Mouse (Mus musculus) forebrain, embryonic 10.5 days (tissue): ENCODE data around the gene 4930563M21Rik. TPM values are rescaled to one million over a fixed set of nuclear protein-coding genes. Genes with fewer than 3 reads are reported as not detected.

ENCODE experiments used
- DNase-seq: peaks from one replicate; pipeline ENCODE4 v3.0.0-alpha.2; 2017; ENCODE audit warnings: low spot score; ENCODE audit errors: extremely low spot score
- H3K27ac ChIP-seq: fragments of 300-500 bp; sonication (generic); 2 replicates; pipeline ENCODE4 v1.5.1; 2016; ENCODE audit warnings: mild to moderate bottlenecking
- H3K27me3 ChIP-seq: fragments of 300-500 bp; sonication (generic); 2 replicates; pipeline ENCODE4 v1.6.1; 2016; ENCODE audit warnings: mild to moderate bottlenecking; ENCODE audit not compliant: poor library complexity, severe bottlenecking
- H3K36me3 ChIP-seq: fragments of 300-500 bp; sonication (generic); replicated peaks from 2 replicates; pipeline ENCODE4 v1.6.1; 2016; ENCODE audit warnings: mild to moderate bottlenecking, moderate library complexity
- H3K4me1 ChIP-seq: fragments of 300-500 bp; sonication (generic); 2 replicates; pipeline ENCODE4 v1.6.1; 2016
- H3K4me3 ChIP-seq: fragments of 300-500 bp; sonication (generic); 2 replicates; pipeline ENCODE4 v1.5.1; 2016; ENCODE audit warnings: mild to moderate bottlenecking, moderate library complexity
- H3K9me3 ChIP-seq: fragments of 300-500 bp; sonication (generic); 2 replicates; pipeline ENCODE4 v1.6.1; 2016; ENCODE audit warnings: mild to moderate bottlenecking, moderate library complexity
- WGBS: fragments of 180-500 bp; shearing (Covaris S2); methylation state at CpG from one replicate; pipeline ENCODE4 v1.1.7; 2016; 5-methylcytosine and 5-hydroxymethylcytosine counted together
- polyA plus RNA-seq: library from polyadenylated mRNA; unstranded; fragments of >200 nt; fragmentation: Nextera tagmentation; extraction: Ambion mirVana; gene quantifications from 2 replicates; pipeline ENCODE4 v1.2.1, GENCODE M21; 2016

Gene 4930563M21Rik
- polyA plus RNA-seq, 1 experiment from 2014 or later, result not detected

GRCm38 (mm10) chr9:55937664-55938617 is 72.4 kb downstream of the 4930563M21Rik start, which contains the start of gene Scaper:
Scaper (minus strand) TSS chr9:55938119.
- no peaks in the 10 kb centered on the region for H3K9me3 ChIP-seq
- H3K27me3 ChIP-seq, result no peaks in the 10 kb centered on the region
- peaks cover 28% of the 10 kb centered on the region for H3K4me1 ChIP-seq
- 0 out of 2 replicates have a peak, but pooled peaks cover 3% of the 10 kb centered on the region for H3K36me3 ChIP-seq
- WGBS, result under 1% methylated on average over 60 of the region's 60 CpGs
- peak within 1 kb of the TSS; percentile 73 for H3K4me3 ChIP-seq
- DNase-seq, result peak; percentile 94
- H3K27ac ChIP-seq, result peak within 1 kb of the TSS; percentile 97

- 50% methylated on average over 5 of the region's 5 CpGs for WGBS
- Histone ChIP-seq H3K9me3 (no peaks in the 10 kb centered on the region), H3K27me3 (no peaks in the 10 kb centered on the region), H3K36me3 (0 out of 2 replicates have a peak, but pooled peaks cover 3% of the 10 kb centered on the region), H3K4me1 (peaks cover 28% of the 10 kb centered on the region), H3K27ac (peak overlapping the region; percentile 97), H3K4me3 (peak overlapping the region; percentile 73)
- DNase-seq, result peak; percentile 17
Measured at GRCm38 (mm10) chr9:55937224-55937663, 73.1 kb downstream of the 4930563M21Rik start.

- Histone ChIP-seq H3K27ac (no peak overlapping the region), H3K27me3 (no peaks in the 10 kb centered on the region), H3K4me3 (no peak overlapping the region), H3K36me3 (no peaks in the 10 kb centered on the region), H3K9me3 (no peaks in the 10 kb centered on the region), H3K4me1 (peaks cover 6% of the 10 kb centered on the region)
- WGBS, result 94% methylated on average over 1 of the region's 1 CpGs
- DNase-seq, result no peak
Measured at GRCm38 (mm10) chr9:55932482-55932881, 77.9 kb downstream of the 4930563M21Rik start.

GRCm38 (mm10) chr9:55918579-55918978 is 91.8 kb downstream of the 4930563M21Rik start:
- no peaks in the 10 kb centered on the region for H3K4me1 ChIP-seq
- WGBS, result 71% methylated on average over 3 of the region's 3 CpGs
- no peak overlapping the region for H3K4me3 ChIP-seq
- H3K27me3 ChIP-seq, result no peaks in the 10 kb centered on the region
- DNase-seq, result no peak
- H3K27ac ChIP-seq, result no peak overlapping the region
- H3K9me3 ChIP-seq, result no peaks in the 10 kb centered on the region
- no peaks in the 10 kb centered on the region for H3K36me3 ChIP-seq

- DNase-seq, result no peak
- Histone ChIP-seq H3K27me3 (no peaks in the 10 kb centered on the region), H3K27ac (no peak overlapping the region), H3K4me1 (no peaks in the 10 kb centered on the region), H3K9me3 (no peaks in the 10 kb centered on the region), H3K36me3 (no peaks in the 10 kb centered on the region), H3K4me3 (no peak overlapping the region)
Measured at GRCm38 (mm10) chr9:55916751-55917150, 93.6 kb downstream of the 4930563M21Rik start.

Other genes with a start within 250 kb of the 4930563M21Rik start
- gene Scaper, start 72.4 kb downstream of the 4930563M21Rik start, polyA plus RNA-seq, result 6.0 and 6.1 TPM in 2 replicates
- 273 and 288 TPM in 2 replicates for gene Rcn2, start 31.3 kb upstream of the 4930563M21Rik start, polyA plus RNA-seq
- gene Pstpip1, start 79.4 kb upstream of the 4930563M21Rik start, polyA plus RNA-seq, result 0.38 and 0.68 TPM in 2 replicates
- gene Tspan3, start 154.9 kb upstream of the 4930563M21Rik start, polyA plus RNA-seq, result 510 and 526 TPM in 2 replicates